Mouse (Mus musculus): Measurements from ENCODE around the gene Unc45b.

Unc45b gene

DNA sequence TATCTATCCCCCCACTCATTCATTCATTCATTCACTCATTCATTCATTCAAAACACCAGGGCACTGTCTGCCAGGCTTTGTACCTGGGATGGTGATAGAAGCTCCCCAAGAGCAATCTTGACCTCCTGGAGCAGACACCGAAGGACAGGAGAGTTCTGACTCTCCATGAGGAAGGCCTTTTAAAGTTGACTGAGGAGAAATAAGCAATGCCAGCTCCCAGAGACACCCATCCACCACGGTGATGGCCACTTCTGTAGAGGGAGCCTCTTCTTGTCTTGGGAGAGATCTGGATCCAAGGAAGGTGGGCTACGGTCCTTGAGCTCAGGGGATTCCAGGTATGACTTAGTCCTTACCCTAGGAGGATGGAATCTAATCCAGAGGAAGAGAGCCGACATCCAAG, at the start of gene Unc45b:
Gene Unc45b, plus strand, starts transcription at position 301 of the 400 bp plus-strand sequence.
- DNase-seq = no peak

DNA sequence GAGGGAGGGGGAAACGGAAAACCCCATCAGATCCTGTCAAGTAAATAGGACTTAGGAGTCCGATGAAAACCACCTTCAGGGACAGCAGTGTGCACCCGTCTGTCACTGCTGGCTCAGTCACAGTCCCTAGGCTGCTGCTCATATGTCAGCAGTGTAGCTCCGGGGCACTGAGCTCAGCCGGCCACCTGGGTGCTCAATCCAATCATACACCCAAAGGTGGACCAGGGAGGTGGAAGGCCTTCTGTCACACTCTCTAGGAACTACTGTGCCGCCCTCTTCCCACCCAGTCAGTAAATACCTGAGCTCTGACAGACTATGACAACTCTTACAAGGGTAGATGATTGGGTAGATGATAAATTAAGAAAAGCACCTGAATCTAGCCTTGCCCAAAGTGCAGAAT, 49.6 kb upstream of the Unc45b start:
- no peak for DNase-seq

DNA sequence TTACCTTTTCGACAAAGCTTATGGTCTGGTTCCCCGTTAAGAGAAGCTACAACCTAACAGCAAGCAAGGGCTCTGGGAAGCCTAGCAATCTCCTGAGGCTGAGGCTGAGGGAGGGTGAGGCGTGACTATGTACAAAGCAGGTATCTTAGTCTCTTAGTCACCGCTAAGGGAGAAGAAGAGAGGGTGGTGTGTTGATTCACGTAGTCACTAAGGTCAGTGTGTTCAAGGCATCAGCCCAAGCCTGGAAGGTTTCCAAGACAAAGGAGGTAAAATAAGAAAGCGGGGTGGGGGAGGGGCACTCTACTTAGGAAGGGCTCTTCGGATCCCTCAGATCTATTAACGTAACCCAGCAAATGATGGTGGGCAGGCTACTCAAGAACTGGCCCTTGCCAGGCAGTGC, 48.8 kb upstream of the Unc45b start:
- no peak for DNase-seq

DNA sequence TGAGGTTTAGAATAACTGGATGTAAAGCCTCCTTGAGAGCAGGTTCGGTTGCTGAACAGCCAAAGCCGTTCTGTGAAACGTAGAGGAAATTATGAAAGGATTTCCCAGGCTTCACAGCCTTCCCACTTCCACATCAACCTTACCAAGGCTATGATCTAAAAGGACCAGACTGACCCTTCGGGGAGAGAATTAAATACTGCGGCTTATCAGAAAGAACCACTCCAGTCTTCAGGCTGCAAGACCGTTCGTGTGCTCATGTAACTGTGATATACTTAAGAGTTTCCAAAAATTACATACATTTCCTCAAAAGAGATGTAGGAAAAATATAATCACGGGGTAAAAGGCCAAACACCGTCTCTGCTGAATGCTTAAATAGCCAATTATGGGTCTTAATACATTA, 47.7 kb upstream of the Unc45b start:
- DNase-seq = no peak

DNA sequence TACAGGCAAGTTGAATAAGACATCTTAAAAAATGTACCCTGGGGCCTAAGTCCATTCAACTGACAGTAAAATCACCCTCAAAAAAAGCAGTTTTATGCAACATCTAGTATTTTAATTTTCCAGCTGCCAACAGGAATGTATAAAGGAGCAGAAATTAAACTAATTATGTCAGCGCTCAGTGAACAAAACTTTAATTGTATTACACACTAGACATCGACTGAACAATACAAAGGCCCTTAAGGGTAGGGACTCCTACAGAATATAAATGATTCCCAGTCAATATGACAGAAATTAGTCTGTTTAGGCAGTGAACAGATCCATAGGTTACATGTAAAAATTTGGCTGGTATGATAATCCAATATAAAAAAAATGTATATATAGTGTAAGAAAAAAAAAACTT, 47.3 kb upstream of the Unc45b start:
- DNase-seq = no peak

DNA sequence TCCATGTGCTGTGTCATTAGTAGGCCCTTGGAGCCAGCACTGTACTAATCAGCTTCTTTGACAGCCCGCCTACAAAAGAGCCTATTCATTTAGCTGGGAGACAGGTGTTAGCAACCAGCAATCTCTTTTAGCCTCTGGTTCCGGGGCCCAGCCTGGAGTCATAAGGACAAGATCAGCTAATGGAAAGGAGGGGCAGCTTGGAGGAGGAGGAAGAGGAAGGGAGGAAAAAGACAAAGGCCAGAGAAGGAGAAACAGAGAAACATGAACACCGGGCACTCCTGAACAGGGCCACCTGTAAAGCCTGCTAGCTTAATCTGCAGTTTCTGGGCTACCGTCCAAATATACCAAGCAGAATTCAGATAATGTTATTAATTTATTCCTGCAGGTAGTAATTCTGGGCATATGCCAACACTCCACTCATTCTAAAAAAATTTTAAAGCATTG, 46.8 kb upstream of the Unc45b start:
- no peak for DNase-seq

DNA sequence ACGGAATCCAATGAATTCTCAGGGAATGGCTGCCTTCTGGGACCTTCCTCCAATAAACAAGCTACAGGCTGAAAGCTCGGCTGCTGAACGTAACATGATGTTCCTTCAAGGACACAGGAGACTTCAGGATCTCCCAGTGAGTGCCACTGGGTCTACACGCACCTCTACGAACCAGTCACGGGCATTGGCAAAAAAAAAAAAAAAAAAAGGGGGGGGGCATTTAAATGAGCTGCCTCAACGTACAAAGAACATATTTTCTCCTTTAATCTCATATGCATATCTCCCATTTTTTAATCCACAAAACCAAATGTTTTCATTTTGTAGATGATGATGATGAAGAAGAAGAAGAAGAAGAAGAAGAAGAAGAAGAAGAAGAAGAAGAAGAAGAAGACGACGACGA, 44.4 kb upstream of the Unc45b start:
- DNase-seq = no peak

DNA sequence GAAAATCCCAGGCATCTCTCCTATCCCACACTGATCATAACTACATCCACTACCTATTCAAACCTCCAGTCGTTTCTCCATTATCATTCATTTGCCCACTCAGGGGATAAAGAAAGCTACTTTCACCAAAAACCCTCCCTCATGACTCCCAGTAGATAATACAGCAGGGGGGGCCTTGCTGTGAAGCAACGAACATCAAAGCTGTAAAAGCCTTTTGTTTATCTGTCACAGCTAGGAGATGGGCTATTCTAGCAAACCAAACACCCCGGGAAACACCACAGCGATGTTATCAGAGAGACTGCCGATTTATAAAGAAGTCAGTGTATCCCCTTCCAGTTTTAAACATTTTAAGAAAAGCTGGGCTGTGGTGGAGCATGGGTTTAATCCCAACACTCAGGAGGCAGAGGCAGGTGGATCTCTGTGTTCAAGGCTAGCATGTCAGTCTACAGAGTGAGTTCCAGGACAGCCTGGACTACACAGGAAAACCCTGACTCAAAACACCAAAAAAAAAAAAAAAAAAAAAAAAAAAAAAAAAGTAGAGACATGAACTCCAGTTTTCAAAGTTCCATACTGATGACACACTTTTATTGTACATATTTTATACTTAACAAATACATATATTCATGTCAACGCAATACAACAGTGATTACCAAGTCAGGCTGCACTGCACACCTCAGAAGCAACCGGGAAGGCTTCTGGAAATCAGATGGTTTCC, 43.3 kb upstream of the Unc45b start:
- no peak for DNase-seq

DNA sequence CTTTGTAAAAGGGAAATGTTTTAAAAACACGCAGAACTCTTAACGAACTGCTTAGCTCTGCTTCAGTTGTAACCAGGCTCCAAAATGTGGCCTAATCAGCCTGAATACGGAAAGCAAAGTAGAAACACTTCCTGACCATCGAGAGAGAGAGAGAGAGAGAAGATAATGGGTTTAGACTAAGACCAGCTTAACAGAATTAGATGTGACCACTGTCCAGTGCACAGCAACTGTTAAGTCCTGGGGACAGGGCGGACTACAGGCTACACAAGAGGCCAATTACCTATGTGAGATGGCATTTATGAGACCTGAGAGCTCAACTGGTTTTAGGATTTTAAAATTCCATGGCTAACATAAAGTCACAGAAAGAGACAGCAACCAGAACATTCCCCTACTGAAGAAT, 42.4 kb upstream of the Unc45b start:
- DNase-seq = no peak

DNA sequence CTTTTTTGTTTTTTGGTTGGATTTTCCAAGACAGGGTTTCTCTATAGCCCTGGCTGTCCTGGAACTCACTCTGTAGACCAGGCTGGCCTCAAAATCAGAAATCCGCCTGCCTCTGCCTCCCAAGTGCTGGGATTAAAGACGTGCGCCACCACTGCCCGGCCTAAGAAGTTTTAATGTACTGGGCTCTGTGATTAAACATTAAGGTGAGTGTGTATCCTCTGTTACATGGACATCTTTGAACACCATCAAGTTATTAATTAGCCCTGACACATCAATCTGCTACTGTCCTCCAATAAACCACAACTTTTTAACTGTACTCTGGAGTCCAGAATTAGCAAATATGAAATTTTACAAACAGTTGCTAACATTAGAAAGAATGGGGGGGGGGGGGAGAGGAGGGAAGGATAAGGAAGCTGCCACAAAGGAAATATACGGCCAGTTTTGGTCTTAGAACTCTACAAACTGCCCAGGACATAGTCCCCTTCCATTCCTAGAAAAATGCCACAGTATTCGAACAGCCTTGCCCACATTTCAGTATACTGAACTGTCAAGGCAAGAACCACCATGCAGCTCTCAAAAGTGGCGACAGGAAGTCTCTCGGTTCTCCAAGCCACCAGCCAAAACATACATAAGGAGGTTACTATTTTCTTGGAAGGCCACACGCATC, 40.7 kb upstream of the Unc45b start:
- DNase-seq = no peak

DNA sequence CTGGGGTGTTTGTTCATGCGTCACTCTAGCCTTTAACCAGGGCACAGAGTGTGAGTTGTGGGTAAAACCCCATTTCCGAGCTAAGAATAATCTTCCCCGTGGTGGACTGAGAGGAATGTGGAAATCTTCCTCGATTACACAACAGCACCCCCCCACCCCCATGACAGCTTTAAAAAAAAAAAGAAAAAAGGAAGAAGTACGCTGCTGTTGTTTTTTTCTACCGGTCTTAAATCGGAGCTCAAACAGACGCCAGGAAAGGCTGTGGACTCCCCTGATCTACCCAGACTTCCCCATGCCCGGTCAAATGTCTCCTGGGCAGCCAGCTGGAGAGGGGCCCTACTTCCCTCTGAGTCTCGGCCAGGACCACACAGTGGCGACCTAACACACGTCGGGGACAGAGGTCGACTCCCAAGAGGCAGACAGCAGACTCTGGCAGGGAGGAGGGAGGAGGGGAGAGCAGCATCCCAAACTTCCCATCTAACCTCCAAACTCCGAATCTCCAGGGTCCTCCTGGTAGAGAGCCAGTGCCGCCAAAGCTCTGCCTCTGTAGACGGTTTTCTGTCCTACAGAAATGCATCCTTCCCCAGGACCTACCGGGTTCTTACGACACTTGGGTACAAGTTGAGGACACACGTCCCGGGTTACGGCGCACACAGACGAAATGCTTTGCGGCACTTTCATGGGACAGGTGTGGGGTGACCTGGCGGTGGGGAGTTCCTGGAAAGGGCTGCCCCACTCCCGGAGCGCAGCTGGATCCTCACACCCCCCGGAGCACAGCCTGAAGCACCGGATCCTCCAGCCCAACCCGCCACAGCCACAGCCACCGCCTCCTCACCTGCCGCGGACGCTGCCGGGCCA, 39.9 kb upstream of the Unc45b start:
- DNase-seq = peak; percentile 32

DNA sequence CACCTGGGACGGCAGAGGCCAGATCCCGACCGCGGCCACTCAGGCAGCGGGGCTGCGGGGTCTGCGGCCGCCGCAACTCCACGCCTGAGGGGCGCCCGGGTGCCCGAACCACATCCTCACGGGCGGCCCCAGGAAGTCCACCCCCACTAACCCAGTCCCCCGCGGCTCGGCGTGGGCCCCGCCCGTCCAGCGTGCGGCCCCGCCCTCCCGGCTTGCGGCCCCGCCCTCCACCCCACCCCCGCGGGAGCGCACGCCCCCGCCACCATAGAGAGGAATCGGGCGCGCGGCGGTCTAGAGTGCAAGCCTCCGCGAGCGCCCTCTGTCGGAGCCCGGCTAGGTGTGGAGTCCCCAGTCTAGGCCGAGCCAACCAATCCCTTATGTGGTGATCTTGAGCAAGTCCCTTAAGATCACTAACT, 39.3 kb upstream of the Unc45b start, which contains the start of gene Rffl:
Gene Rffl, minus strand, starts transcription at position 180 of the 416 bp plus-strand sequence.
- peak; percentile 88 for DNase-seq

DNA sequence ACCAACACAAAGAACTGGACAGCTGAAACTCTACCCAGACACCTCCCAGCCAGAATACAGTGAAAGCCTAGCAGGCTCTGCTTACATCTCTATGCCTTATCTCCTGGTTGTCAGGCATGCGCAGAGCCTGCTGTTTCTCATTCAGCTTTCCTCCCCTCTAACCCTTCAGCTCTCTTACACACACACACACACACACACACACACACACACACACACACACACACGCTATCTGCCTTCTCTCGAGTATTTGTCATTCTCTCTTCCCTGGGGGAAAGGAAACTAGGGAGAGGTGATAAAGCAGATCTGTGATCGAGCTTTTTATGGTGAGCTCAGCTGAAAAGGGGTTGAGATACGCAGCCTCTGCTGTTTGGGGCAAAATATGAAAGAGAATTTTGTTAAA, 35.4 kb upstream of the Unc45b start:
- DNase-seq = no peak

DNA sequence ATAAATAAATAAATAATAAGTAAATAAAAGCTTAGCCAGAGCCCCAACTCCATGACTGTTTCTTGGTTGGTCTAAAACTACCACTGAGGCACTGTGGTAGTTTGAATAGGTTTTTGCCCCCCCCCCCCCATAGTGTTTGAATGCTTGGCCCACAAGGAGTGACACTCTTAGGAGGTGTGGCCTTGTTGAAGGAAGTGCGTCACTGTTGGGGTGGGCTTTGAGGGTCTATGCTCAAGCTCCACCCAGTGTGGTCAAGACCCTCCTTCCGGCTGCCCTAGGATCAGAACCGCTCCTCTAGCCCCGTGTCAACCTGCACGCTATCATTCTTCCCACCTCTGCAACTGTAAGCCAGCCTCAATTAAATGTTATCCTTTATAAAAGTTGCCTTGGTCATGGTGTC, 34.7 kb upstream of the Unc45b start:
- no peak for DNase-seq

DNA sequence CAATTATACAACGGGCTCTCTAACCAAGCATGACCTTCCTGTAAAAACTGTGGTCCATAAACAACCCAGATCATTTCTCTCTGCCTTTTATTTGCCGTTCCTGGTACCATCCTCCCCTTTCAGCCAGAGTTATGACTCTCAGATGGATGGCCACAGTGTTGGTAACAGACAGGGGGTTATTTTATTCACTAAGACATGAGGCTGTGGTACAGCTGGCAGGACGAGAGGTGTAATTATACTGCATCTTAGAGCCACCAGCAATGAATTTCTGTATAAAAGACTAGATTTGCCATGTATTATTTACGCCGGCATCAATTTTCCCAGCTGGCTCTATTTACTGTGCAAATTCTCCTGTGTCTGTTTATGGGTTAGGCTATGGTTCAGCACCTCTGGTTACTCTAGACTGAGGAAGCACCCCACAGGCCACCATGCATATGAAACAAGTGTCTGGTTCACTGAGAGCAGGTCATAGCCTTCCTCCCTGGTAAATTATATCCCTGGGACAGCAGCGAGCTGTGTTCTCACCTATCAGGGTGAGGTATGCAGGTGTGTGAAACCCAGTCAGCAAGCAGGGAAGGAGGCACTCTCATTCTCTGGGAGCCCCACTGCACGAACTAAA, 32.5 kb upstream of the Unc45b start:
- DNase-seq = no peak

DNA sequence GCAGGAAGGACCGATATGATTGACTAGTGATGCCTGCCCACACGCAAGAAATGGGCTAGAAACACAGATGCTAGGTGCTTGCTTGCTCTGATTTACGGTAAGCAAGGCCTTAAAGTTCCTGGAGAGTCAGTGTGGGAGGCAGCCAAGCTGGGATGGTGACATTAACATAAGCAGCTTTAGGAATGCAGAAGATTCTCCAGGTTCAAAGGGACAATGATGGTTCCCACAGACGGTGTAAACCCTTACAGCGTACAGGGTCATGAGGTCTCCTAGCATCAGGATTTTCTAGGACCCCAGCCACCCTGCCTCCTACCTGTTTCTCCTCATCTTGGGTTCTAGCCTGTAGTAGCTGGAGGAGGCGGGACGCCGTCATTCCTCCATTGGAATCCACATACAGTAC, 27.2 kb upstream of the Unc45b start:
- DNase-seq = no peak

DNA sequence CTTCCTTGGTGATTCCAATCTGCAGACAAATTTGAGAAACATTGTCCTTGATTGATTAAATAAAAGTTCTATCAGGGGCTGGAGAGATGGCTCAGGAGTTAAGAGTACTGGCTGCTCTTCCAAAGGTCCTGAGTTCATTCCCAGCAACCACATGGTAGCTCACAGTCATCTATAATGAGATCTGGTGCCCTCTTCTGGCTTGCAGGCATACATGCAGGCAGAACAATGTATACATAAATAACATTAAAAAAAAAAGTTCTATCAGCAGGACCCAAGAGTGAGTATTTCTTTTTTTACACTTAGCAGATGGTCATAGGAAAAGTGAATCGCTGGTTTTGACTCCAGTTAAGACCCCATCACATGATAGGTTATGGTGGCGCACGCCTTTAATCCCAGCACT, 23.8 kb upstream of the Unc45b start:
- DNase-seq = no peak

DNA sequence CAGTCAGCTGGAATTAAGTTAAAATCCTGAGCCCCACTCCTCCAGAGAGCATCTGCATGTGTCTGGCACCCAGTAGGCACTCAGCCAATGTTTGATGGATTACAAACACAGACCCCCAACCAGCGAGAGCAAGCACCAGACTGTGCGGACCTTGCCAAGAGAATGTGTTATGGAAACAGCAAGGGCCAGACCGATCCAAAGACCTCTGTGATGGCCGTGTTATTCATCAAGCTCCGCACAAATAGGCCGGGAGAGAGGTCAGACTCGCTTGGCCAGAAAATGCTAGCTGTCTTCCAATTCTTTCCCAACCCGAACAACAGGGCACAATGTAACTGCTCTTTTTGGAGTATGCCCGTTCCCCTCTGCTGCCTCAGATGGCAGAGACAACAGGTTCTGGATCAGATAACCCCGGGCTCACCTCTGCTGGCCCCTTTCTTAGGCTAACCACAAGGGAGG, 21.8 kb upstream of the Unc45b start:
- no peak for DNase-seq

DNA sequence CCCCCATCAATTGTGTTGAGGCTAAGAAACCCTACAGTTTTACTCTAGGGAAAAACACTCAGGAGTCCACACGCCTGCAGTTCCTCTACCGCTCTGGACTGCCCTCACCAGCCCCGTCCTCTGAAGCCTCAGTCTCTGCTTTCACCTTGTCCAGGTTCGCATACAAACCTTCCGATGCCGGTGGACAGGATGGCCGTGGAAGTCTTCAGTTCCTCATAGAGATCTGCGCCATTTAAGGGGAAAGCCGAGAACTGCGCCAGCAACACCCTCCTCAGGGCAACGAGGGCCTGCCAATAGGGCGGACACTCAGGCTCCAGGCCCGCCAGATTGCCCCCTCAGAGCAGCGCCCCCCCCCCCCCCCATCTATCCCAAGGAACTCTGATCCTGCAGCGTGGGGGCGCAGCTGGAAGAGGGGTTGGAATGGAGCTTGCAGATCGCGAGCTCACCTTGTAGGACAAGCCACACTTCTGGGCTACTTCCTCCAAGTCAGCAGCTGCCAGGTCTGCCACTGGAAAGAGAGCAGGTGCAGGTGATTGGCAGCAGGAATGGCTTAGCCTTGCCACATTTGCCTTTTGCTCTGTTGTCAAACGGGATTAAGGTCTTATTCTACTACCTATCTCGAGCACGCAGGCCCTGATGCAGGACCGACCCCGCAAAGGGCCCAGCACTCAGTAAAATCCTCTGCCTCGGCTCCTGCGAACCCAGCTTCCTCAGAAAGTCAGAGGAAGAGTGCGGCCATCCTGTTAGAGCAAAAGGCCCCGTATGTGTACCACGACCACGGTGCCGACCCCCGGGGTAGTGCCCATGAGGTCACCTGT, 20.6 kb upstream of the Unc45b start:
- DNase-seq = no peak

DNA sequence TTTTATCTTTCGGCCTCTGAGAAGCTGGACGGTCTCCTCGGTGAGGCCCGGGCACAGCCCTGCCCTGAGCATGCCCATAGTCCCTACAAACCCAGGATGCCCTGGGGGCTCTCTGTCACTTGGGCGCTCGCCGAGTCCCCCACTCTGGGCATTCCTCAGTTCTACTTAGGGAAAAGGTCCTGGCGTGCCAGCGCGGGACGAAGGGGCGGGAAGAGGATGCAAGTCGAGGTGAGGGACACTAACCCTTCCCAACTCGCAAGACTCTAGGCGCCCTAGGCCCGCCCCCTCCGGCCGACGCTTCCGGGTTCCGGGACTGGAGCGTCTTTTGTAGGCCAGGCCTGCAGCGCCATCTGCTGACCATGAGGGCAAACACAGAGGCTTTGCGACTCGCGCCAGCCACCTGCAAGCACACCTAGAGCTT, 20.0 kb upstream of the Unc45b start, which contains the start of gene Rad51d:
Gene Rad51d, minus strand, starts transcription at position 273 of the 421 bp plus-strand sequence.
- peak; percentile 90 for DNase-seq

DNA sequence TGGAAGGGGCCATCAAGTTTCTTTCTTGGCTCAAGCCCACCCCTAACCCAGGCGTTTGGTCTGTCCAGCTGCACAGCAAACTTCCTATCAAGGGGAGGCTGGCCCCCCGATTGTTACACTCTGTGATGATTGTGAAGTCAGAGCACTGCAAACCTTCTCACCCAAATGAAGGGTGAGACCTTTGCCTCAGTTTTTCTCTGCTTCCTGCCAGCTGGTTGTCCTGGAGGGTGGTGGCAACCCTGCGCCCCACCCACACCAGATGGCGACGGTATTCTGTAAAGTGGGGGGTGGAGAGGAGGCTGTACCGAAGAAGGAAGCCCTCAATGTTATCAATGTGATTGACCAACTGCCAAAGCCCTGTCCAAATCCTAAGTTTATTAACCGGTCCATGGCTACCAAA, 18.4 kb upstream of the Unc45b start, which contains the start of gene Fndc8:
Gene Fndc8, plus strand, starts transcription at position 189 of the 400 bp plus-strand sequence.
- no peak for DNase-seq

DNA sequence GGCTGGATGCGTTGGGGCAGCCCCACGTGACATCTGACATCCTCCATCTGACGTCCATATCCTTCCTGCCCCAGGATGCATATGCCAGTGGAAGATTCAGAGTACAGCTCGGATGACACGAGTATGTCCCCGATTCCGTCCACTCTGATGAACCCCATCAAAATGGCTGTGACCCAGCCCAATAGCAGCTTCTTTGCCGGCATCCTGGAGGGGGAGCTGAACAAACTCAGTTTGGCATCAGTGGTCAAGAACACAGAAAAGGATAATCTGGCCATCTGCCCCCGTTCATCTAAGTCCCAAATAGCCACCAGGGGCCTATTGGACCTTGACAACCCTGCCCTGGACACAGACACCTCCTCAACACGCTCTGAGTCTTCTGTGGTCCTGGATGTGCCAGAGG, 12.9 kb upstream of the Unc45b start:
- DNase-seq = no peak

Measured in right cerebral cortex, postnatal 25 days (tissue).